Mouse (Mus musculus): Measurements from ENCODE around the gene Gm21970.
"Not testable (repeated sequence)": the region's sequence is repeated elsewhere in the genome, so short reads cannot be mapped to it uniquely, and the experiment has no call there.

The Gm21970 gene

DNA sequence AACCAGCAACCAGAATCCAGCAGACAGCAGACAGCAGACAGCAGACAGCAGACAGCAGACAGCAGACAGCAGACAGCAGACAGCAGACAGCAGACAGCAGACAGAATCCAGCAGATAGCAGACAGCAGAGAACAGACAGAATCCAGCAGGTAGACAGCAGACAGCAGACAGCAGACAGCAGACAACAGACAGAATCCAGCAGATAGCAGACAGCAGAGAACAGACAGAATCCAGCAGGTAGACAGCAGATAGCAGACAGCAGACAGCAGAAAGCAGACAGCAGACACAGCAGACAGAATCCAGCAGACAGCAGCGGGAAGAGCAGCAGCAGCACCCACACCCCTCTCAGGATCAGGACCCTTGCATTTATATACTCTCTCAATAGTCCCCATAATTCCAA, 47.1 kb downstream of the Gm21970 start:
- not testable (repeated sequence) for DNase-seq (ENCODE audit: low read depth, low spot score)

GRCm38 (mm10) chr16:91441366-91441765, 49.8 kb downstream of the Gm21970 start:
- peak; percentile 95 for DNase-seq (ENCODE audit: low read depth, low spot score)

GRCm38 (mm10) chr16:91441811-91442240, 50.3 kb downstream of the Gm21970 start:
- peak; percentile 91 for DNase-seq (ENCODE audit: low read depth, low spot score)

GRCm38 (mm10) chr16:91442446-91442845, 50.9 kb downstream of the Gm21970 start:
- DNase-seq (ENCODE audit: low read depth, low spot score) = peak; percentile 63

- no peak for DNase-seq (ENCODE audit: low read depth, low spot score)
Measured at GRCm38 (mm10) chr16:91443211-91443611, 51.7 kb downstream of the Gm21970 start.

GRCm38 (mm10) chr16:91444847-91445246, 53.3 kb downstream of the Gm21970 start:
- no peak for DNase-seq (ENCODE audit: low read depth, low spot score)

GRCm38 (mm10) chr16:91445566-91445965, 54.0 kb downstream of the Gm21970 start:
- no peak for DNase-seq (ENCODE audit: low read depth, low spot score)

DNA sequence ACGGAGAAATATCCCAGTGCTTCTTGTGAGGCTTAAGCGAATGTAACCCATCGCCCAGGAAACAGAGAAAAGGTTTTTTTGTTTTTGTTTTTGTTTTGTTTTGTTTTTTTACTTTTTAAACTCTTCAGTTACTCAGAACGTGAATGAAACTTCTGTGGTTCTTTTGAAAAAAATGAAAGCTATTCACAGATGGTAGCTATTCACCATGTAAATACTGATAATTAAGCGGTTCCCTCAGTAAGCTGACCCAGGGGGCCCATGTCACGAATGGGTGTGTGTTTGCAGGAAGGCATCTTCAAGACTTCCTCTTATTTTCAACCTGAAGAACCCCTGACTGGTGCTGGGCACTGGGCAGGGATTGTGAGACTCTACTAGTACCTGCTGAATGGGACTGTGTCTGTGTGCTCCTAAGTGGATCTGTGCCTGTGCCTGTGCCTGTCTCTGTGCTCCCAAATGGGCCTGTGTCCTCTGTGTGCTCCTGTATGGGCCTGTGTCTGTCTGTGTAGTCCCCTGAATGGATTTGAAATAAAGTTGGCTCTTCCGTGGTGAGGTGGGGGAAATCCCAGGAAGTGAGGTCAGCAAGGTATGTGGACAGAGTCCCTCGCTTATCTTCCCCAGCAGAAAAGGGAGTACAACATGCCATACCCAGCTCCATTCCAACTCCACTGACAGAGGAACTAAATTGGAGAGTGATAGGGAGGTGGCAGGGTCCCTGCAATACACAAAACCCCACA, 55.4 kb downstream of the Gm21970 start:
- no peak for DNase-seq (ENCODE audit: low read depth, low spot score)

GRCm38 (mm10) chr16:91447512-91447900, 56.0 kb downstream of the Gm21970 start:
- no peak for DNase-seq (ENCODE audit: low read depth, low spot score)

DNA sequence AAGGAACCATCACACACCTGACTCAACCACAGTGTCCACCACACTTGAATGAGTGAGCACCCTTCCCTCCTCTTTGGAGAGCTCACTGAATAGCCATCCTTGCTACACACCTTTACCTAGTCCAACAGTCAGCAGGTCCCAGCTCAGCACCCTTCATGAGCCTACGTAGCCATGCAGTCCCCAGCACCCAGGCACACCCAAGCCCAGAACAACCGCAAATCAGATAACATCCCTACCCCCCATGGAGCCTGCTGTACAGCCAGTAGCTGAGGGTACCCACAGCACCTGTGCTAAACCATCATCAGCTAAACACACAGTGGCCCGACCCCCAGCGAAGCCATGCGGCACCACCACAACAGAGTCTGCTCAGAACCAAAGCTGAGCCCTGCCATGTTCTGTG, 56.6 kb downstream of the Gm21970 start:
- no peak for DNase-seq (ENCODE audit: low read depth, low spot score)

DNA sequence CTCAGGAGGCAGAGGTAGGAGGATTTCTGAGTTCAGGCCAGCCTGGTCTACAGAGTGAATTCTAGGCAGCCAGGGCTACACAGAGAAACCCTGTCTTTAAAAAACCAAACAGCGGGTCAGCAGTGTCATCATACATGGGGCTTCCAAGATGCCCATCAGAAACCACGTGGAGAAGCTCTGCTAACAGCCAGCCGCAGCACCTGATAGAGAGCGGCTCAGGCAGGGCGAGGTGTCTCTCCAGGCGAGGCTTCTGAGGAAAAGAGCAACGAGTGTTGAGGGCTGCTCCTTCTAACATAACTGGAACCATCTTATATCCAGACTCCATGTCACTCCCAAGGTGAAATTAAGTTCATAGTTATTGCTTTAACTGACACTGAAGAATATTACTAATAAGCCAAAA, 57.4 kb downstream of the Gm21970 start:
- no peak for DNase-seq (ENCODE audit: low read depth, low spot score)

- no peak for DNase-seq (ENCODE audit: low read depth, low spot score)
Measured at GRCm38 (mm10) chr16:91450137-91451064, 58.9 kb downstream of the Gm21970 start.

DNA sequence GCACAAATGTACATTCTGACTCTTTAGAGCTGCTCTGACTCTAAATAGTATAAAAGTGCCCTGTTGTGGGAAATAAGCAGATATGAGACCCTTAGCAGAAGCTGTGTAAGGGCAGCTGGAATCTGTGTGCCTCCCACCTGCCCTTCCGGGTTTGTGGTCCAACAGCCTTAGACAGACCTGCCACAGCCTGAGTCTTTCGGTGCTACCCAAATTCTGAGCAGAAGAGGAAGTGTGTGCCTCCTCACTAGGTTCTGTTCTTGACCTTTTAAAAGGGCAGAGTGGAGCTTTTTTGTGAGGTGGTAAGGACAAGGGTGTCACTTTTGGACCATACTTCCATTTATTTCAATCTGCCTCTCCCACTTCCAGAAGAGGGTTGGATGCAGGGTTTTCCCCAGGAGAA, 60.4 kb downstream of the Gm21970 start:
- no peak for DNase-seq (ENCODE audit: low read depth, low spot score)

DNA sequence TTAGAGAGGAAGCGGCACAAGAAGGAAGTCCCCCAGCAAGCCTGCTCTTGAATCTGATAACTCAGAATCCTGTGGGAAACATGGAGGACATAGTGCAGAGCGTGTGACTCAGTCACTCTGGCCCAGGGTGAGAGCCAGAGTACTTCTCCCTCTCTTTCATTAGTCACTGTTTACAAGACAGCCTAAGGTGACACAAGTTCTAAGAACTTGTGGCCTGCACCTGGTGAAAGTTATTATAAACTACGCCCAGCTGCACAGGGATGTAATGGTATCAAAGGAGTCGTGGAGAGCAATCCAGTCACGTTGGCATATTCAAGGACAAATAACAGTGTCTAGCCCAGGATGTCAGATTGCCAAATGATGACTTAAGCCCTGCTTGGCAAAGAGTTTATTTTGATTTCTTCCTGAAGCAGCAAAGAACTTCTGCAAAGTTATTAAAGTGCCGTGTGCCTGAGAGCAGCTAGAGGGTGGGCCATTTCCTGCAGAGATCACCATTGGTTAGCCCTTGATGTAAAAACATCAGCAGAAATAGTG, 60.9 kb downstream of the Gm21970 start:
- DNase-seq (ENCODE audit: low read depth, low spot score) = no peak

- DNase-seq (ENCODE audit: low read depth, low spot score) = no peak
Measured at GRCm38 (mm10) chr16:91455868-91456267, 64.3 kb downstream of the Gm21970 start.

DNA sequence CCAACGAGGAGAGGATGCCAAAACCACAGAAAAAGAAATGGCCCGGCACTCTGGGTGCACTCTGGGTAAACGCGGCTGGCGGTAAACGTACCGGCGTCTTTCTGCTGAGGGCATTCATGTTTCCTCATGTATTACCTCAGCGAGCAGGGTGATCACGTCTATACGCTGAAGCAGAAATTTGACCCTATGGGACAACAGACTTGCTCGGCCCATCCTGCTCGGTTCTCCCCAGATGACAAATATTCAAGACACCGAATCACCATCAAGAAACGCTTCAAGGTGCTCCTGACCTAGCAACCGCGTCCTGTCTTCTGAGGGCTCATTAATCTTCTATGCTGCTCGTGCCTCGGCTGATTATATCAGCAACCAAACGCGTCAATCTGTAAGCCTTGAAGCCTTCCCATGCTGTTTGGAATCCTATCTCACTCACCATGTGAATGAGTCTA, 66.8 kb downstream of the Gm21970 start:
- DNase-seq (ENCODE audit: low read depth, low spot score) = no peak

DNA sequence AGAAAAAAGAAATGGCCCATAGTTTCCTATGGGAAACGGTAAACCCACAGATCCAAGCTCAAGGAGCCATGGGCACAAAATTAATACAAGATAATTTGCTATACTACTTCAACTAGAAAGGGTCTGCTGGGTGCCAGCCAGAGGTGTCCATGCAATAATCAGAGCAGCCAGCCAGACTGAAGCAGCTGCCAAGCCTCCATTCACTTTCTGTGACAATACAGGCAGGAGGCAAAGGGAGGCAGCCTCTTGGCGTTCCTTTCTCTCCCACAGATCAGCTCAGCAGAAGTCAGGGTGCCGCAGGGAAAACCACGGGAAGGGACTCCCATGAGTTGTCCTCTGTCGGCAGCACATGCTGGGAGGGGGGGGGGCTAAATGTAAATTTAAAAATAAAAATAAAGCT, 67.5 kb downstream of the Gm21970 start:
- DNase-seq (ENCODE audit: low read depth, low spot score) = no peak

GRCm38 (mm10) chr16:91459396-91459795, 67.9 kb downstream of the Gm21970 start:
- DNase-seq (ENCODE audit: low read depth, low spot score) = no peak

- no peak for DNase-seq (ENCODE audit: low read depth, low spot score)
Measured at GRCm38 (mm10) chr16:91459841-91460370, 68.4 kb downstream of the Gm21970 start.

DNA sequence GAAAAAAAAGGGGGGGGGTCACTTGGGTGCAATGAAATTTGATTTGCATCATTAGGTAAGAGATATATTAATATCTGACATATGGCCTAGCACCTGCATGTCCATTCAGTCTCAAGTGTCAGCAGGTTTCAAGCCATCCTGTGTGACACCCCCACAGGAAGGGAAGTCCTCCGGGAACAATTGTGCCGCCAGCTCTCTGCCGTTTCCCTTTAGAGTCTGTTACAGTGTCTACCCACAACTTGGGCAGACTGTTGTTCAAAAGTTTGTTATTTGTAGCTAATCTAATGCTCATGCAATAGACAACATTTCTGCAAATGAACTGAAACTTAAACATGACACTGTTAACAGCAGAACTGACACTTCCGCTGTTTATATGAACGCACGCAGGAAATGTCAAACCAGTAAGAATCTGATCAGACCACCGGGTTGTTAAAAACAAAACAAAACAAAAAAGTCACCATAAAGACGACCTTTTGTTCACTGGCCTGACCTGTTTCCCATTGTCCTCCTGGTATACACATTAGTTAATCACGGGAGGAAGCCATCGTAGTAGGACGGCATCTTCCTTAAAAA, 69.6 kb downstream of the Gm21970 start:
- no peak for DNase-seq (ENCODE audit: low read depth, low spot score)

DNA sequence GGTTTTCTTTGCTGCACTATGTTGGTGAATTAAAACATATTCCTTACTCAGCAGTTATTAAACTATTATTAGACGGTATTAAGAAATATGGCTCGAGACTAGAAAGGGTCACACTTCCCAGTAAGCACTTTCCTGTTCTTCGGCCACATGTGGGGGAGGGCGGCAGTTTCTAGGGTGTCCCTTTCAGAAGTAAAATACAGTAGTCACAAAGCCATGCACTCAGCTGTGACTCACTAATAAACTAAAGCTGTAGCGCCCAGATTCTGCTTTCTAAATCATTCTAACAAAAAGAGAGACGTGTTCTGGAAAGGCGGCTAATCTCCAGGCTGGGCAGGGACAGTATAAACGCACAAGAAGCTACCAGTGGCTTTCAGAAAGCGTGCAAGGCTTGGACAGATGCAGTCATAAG, 70.3 kb downstream of the Gm21970 start:
- DNase-seq (ENCODE audit: low read depth, low spot score) = no peak

DNA sequence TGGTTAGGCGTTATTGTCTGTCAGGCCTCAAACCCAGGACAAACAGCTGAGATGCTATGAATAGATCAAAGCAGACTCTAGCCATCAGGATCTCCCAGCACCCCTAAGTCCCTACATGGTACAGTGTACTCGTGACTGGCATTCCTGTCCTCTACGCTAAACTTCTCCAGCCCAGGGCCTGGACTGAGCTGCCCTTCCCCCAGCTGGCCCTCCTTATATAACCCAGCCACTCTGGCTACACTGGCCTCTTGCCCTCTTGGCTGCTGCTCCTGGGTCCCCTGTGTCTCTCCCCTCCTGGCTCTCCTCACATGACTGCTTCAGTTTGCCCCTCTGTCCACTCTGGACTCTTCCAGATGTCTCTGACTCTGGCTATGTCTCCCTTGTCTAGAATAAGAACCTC, 71.1 kb downstream of the Gm21970 start:
- no peak for DNase-seq (ENCODE audit: low read depth, low spot score)

Data from c-Kit-negative CD71-positive TER-119-positive erythroid progenitor cells, embryonic 14.5 days (primary cell).